Mouse (Mus musculus): ENCODE measurements around the gene Emcn. TPM values are rescaled to one million over a fixed set of nuclear protein-coding genes. Genes with fewer than 3 reads are reported as not detected.

Emcn gene
- polyA plus RNA-seq, 1 experiment from 2014 or later: 20.5 TPM

- H3K27ac ChIP-seq (replicated peaks): no peak overlapping the region
- no peaks in the 10 kb centered on the region for H3K9me3 ChIP-seq
- no peak for ATAC-seq (ENCODE audit: low read depth)
- WGBS: 96% methylated on average over 6 of the region's 6 CpGs
- no peaks in the 10 kb centered on the region for H3K4me1 ChIP-seq (replicated peaks)
- no peak overlapping the region for H3K9ac ChIP-seq
- H3K27me3 ChIP-seq: no peaks in the 10 kb centered on the region
- H3K36me3 ChIP-seq: no peaks in the 10 kb centered on the region
- no peak overlapping the region for H3K4me2 ChIP-seq
- H3K4me3 ChIP-seq: no peak overlapping the region
Measured at GRCm38 (mm10) chr3:137429516-137429915, 88.6 kb downstream of the Emcn start.

GRCm38 (mm10) chr3:137464902-137465629 lies 124.2 kb downstream of the Emcn start:
- H3K27me3 ChIP-seq: no peaks in the 10 kb centered on the region
- no peaks in the 10 kb centered on the region for H3K4me1 ChIP-seq (replicated peaks)
- H3K27ac ChIP-seq (replicated peaks): no peak overlapping the region
- H3K36me3 ChIP-seq: no peaks in the 10 kb centered on the region
- no peak overlapping the region for H3K4me2 ChIP-seq
- WGBS: 71% methylated on average over 4 of the region's 4 CpGs
- ATAC-seq (ENCODE audit: low read depth): no peak
- no peak overlapping the region for H3K9ac ChIP-seq
- H3K9me3 ChIP-seq: no peaks in the 10 kb centered on the region
- no peak overlapping the region for H3K4me3 ChIP-seq

- Histone ChIP-seq H3K9me3 (no peaks in the 10 kb centered on the region), H3K4me1 (replicated peaks) (no peaks in the 10 kb centered on the region), H3K9ac (no peak overlapping the region), H3K36me3 (no peaks in the 10 kb centered on the region), H3K27ac (replicated peaks) (no peak overlapping the region), H3K4me3 (no peak overlapping the region), H3K27me3 (no peaks in the 10 kb centered on the region), H3K4me2 (no peak overlapping the region)
- no peak for ATAC-seq (ENCODE audit: low read depth)
- WGBS: 62% methylated on average over 4 of the region's 4 CpGs
Measured at GRCm38 (mm10) chr3:137465953-137466352, 125.1 kb downstream of the Emcn start.

GRCm38 (mm10) chr3:137466766-137467165 lies 125.9 kb downstream of the Emcn start:
- H3K36me3 ChIP-seq: no peaks in the 10 kb centered on the region
- no peaks in the 10 kb centered on the region for H3K9me3 ChIP-seq
- ATAC-seq (ENCODE audit: low read depth): no peak
- no peak overlapping the region for H3K27ac ChIP-seq (replicated peaks)
- no peaks in the 10 kb centered on the region for H3K27me3 ChIP-seq
- WGBS: 94% methylated on average over 4 of the region's 4 CpGs
- H3K4me1 ChIP-seq (replicated peaks): no peaks in the 10 kb centered on the region
- no peak overlapping the region for H3K9ac ChIP-seq
- H3K4me2 ChIP-seq: no peak overlapping the region
- H3K4me3 ChIP-seq: no peak overlapping the region

- no peaks in the 10 kb centered on the region for H3K27me3 ChIP-seq
- ATAC-seq (ENCODE audit: low read depth): no peak
- no peak overlapping the region for H3K4me2 ChIP-seq
- 88% methylated on average over 1 of the region's 1 CpGs for WGBS
- H3K36me3 ChIP-seq: no peaks in the 10 kb centered on the region
- H3K4me1 ChIP-seq (replicated peaks): no peaks in the 10 kb centered on the region
- no peak overlapping the region for H3K9ac ChIP-seq
- no peak overlapping the region for H3K4me3 ChIP-seq
- no peaks in the 10 kb centered on the region for H3K9me3 ChIP-seq
- no peak overlapping the region for H3K27ac ChIP-seq (replicated peaks)
Measured at GRCm38 (mm10) chr3:137467386-137467785, 126.5 kb downstream of the Emcn start.

GRCm38 (mm10) chr3:137472145-137472544 lies 131.3 kb downstream of the Emcn start:
- Histone ChIP-seq H3K9ac (no peak overlapping the region), H3K4me3 (no peak overlapping the region), H3K27me3 (no peaks in the 10 kb centered on the region), H3K9me3 (no peaks in the 10 kb centered on the region), H3K36me3 (no peaks in the 10 kb centered on the region), H3K4me2 (no peak overlapping the region), H3K27ac (replicated peaks) (no peak overlapping the region), H3K4me1 (replicated peaks) (no peaks in the 10 kb centered on the region)
- WGBS: 90% methylated on average over 1 of the region's 1 CpGs
- no peak for ATAC-seq (ENCODE audit: low read depth)

GRCm38 (mm10) chr3:137479761-137480339 lies 139.0 kb downstream of the Emcn start:
- Histone ChIP-seq H3K4me3 (no peak overlapping the region), H3K9me3 (0 out of 2 replicates have a peak, but pooled peaks cover 3% of the 10 kb centered on the region), H3K27me3 (no peaks in the 10 kb centered on the region), H3K9ac (no peak overlapping the region), H3K4me2 (no peak overlapping the region), H3K36me3 (no peaks in the 10 kb centered on the region), H3K4me1 (replicated peaks) (no peaks in the 10 kb centered on the region), H3K27ac (replicated peaks) (no peak overlapping the region)
- ATAC-seq (ENCODE audit: low read depth): no peak
- WGBS: 56% methylated on average over 7 of the region's 7 CpGs

- no peak overlapping the region for H3K4me3 ChIP-seq
- H3K36me3 ChIP-seq: no peaks in the 10 kb centered on the region
- H3K4me1 ChIP-seq (replicated peaks): no peaks in the 10 kb centered on the region
- H3K27me3 ChIP-seq: no peaks in the 10 kb centered on the region
- no peak overlapping the region for H3K9ac ChIP-seq
- no peak overlapping the region for H3K27ac ChIP-seq (replicated peaks)
- no peak for ATAC-seq (ENCODE audit: low read depth)
- H3K4me2 ChIP-seq: no peak overlapping the region
- 0 out of 2 replicates have a peak, but pooled peaks cover 3% of the 10 kb centered on the region for H3K9me3 ChIP-seq
Measured at GRCm38 (mm10) chr3:137481157-137481556, 140.3 kb downstream of the Emcn start.
